Mouse (Mus musculus) intestine, embryonic 15.5 days (tissue): ENCODE results near the gene Setd1b. TPM values are rescaled to one million over a fixed set of nuclear protein-coding genes. Genes with fewer than 3 reads are reported as not detected.
"Not testable (repeated sequence)": the region's sequence is repeated elsewhere in the genome, so short reads cannot be mapped to it uniquely, and the experiment has no call there.

Experiments
- ATAC-seq: fragments of 200-750 bp; cut with Nextera tagmentation; 2 replicates; pipeline ENCODE4 v1.8.0; 2017; ENCODE audit warnings: moderate TSS enrichment, moderate library complexity
- H3K27ac ChIP-seq: fragments of 300-500 bp; sonication (generic); 2 replicates; pipeline ENCODE4 v1.5.1; 2015; ENCODE audit warnings: mild to moderate bottlenecking, inconsistent platforms
- H3K27me3 ChIP-seq: fragments of 300-500 bp; sonication (generic); replicated peaks from 2 replicates; pipeline ENCODE4 v1.6.1; 2015; ENCODE audit warnings: inconsistent platforms
- H3K36me3 ChIP-seq: fragments of 300-500 bp; sonication (generic); 2 replicates; pipeline ENCODE4 v1.6.1; 2015; ENCODE audit warnings: inconsistent platforms
- H3K4me1 ChIP-seq: fragments of 300-500 bp; sonication (generic); replicated peaks from 2 replicates; pipeline ENCODE4 v1.6.1; 2015; ENCODE audit warnings: inconsistent platforms
- H3K4me2 ChIP-seq: fragments of 300-500 bp; sonication (generic); replicated peaks from 2 replicates; pipeline ENCODE4 v1.6.1; 2015; ENCODE audit warnings: mild to moderate bottlenecking, inconsistent platforms
- H3K4me3 ChIP-seq: fragments of 300-500 bp; sonication (generic); replicated peaks from 2 replicates; pipeline ENCODE4 v1.5.1; 2015; ENCODE audit warnings: inconsistent platforms
- H3K9ac ChIP-seq: fragments of 300-500 bp; sonication (generic); 2 replicates; pipeline ENCODE4 v1.6.1; 2015; ENCODE audit warnings: inconsistent platforms
- H3K9me3 ChIP-seq: fragments of 300-500 bp; sonication (generic); 2 replicates; pipeline ENCODE4 v1.6.1; 2016; ENCODE audit warnings: inconsistent platforms
- WGBS: fragments of 180-500 bp; shearing (Covaris S2); methylation state at CpG from one replicate; pipeline ENCODE4 v1.1.7; 2015; 5-methylcytosine and 5-hydroxymethylcytosine counted together
- polyA plus RNA-seq: library from polyadenylated mRNA; unstranded; fragments of >200 nt; fragmentation: Nextera tagmentation; extraction: Ambion mirVana; gene quantifications from 2 replicates; pipeline ENCODE4 v1.2.1, GENCODE M21; 2015

Gene Setd1b
- polyA plus RNA-seq, 1 experiment from 2014 or later, result 7.6 TPM

DNA sequence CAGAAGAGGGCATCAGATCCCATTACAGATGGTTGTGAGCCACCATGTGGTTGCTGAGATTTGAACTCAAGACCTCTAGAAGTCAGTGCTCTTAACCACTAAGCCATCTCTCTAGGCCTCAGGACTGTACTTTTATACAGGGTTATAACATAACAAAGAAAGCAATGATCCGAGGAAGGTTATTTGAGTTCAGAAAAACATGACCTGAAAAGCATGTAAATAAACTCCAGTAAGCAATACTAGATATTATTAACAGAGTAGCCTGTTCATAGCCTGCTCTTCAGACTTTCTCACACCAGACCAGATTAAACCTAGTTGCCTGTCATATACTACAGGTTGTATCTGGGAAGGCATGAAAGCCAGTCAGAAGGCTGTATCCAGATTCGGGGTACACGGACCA, 45.3 kb downstream of the Setd1b start:
- WGBS, result 88% methylated on average over 3 of the region's 3 CpGs
- Histone ChIP-seq H3K4me2 (no peak overlapping the region), H3K4me3 (no peak overlapping the region)

DNA sequence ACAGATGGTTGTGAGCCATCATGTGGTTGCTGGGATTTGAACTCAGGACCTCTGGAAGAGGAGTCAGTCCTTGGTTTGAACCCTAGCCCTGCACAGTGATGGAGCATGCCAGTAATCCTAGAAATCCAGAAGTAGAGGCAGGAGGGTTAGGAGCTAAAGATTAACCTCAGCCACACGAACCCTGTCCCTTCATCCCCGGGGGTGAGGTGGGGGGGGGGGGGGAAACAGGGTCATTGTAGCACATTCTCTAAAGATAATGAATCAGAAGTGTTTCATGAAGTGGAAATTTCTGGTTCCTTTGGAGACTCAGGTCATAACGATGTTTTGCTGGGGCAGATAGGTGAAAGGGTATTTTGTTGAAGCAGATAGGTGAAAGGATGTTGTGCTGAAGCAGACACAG, 48.9 kb downstream of the Setd1b start:
- WGBS, result 74% methylated on average over 3 of the region's 3 CpGs
- Histone ChIP-seq H3K9ac (no peak overlapping the region), H3K36me3 (no peaks in the 10 kb centered on the region), H3K27ac (no peak overlapping the region), H3K4me3 (no peak overlapping the region), H3K4me2 (no peak overlapping the region), H3K4me1 (no peaks in the 10 kb centered on the region), H3K9me3 (no peaks in the 10 kb centered on the region), H3K27me3 (no peaks in the 10 kb centered on the region)
- no peak for ATAC-seq

More for the DNA sequence above, 45.3 kb downstream of the Setd1b start:
- no peak for ATAC-seq
- Histone ChIP-seq H3K9ac (no peak overlapping the region), H3K27ac (no peak overlapping the region), H3K27me3 (no peaks in the 10 kb centered on the region), H3K4me1 (no peaks in the 10 kb centered on the region), H3K9me3 (no peaks in the 10 kb centered on the region), H3K36me3 (no peaks in the 10 kb centered on the region)

GRCm38 (mm10) chr5:123191427-123191826, 49.4 kb downstream of the Setd1b start:
- no peak overlapping the region for H3K4me2 ChIP-seq
- H3K27me3 ChIP-seq, result no peaks in the 10 kb centered on the region
- H3K9ac ChIP-seq, result no peak overlapping the region
- no peak for ATAC-seq
- 71% methylated on average over 6 of the region's 6 CpGs for WGBS
- H3K36me3 ChIP-seq, result no peaks in the 10 kb centered on the region
- H3K4me1 ChIP-seq, result no peaks in the 10 kb centered on the region
- no peaks in the 10 kb centered on the region for H3K9me3 ChIP-seq
- H3K27ac ChIP-seq, result no peak overlapping the region
- no peak overlapping the region for H3K4me3 ChIP-seq

DNA sequence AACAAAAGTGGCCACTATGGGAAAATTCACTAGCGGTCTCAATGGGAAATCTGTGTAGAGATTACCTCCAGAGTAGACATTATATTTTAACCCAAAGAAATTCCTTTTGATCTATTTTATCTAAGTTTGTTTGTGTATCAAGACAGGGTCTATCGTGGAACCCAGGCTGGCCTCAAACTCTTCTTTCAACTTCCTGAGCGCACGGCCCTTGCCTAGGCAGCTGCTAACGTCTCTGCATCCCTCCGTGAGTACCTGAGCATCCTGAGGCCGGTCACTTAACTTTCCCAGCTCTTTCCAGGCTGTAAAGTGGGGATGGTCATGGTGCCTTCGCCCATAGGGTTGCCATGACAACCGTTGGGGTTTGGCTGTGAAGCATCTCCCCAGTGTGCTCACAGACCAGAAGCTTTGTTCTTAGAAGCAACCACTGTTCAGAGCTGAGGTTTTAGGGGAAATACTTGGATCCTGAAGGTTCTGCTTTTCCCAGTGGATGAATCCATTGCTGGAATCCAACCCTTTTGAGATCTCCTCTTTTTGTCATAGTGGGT, 50.7 kb downstream of the Setd1b start:
- H3K36me3 ChIP-seq, result no peaks in the 10 kb centered on the region
- H3K27me3 ChIP-seq, result no peaks in the 10 kb centered on the region
- WGBS, result 55% methylated on average over 9 of the region's 9 CpGs
- H3K9me3 ChIP-seq, result no peaks in the 10 kb centered on the region
- no peaks in the 10 kb centered on the region for H3K4me1 ChIP-seq
- H3K9ac ChIP-seq, result no peak overlapping the region
- no peak overlapping the region for H3K4me3 ChIP-seq
- no peak for ATAC-seq
- H3K27ac ChIP-seq, result no peak overlapping the region
- H3K4me2 ChIP-seq, result no peak overlapping the region

DNA sequence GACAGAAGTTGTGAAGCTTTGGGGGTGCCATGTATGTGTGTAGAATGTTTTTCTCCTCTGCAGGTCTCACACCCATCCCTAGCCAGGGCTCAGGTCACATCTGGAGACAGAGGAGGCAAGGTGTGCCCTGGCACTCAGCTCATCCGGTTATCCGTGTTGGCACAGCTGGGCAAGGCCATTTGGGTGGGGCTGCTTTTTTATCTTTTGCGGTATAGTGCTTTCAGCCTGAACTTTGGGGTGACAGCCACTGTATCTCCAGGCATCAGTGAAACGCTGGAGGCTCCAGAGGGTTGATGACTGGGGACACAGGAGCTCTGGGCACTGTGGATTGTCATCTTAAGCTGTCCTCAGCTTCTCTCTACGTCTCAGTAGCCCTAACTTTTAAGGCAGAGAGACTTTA, 51.4 kb downstream of the Setd1b start:
- peak; percentile 59; the same call in 1 of the 2 replicates for ATAC-seq
- no peaks in the 10 kb centered on the region for H3K9me3 ChIP-seq
- H3K4me1 ChIP-seq, result no peaks in the 10 kb centered on the region
- H3K27ac ChIP-seq, result no peak overlapping the region
- 77% methylated on average over 5 of the region's 5 CpGs for WGBS
- H3K4me2 ChIP-seq, result no peak overlapping the region
- no peaks in the 10 kb centered on the region for H3K27me3 ChIP-seq
- H3K4me3 ChIP-seq, result no peak overlapping the region
- no peaks in the 10 kb centered on the region for H3K36me3 ChIP-seq
- no peak overlapping the region for H3K9ac ChIP-seq

DNA sequence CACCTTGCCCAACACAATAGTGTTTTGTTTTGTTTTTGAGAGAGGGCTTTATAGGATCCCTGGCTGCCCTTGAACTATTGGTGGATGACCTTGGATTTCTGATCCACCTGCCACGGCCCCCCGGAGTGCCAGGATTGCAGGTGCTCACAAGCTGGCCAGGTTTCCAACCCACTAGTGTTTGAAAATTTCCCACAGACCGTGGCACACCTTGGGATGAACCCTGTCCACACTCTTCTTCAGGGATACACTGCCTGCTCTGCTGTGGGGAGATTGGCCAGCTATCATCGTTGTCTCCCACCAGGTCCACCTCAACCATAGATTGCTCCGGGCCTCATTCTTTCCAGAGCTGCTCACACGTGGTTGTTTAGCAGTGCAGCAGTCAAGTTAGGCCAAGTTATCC, 52.9 kb downstream of the Setd1b start:
- H3K27ac ChIP-seq, result no peak overlapping the region
- H3K27me3 ChIP-seq, result no peaks in the 10 kb centered on the region
- H3K4me1 ChIP-seq, result no peaks in the 10 kb centered on the region
- H3K4me2 ChIP-seq, result no peak overlapping the region
- no peak overlapping the region for H3K9ac ChIP-seq
- no peaks in the 10 kb centered on the region for H3K9me3 ChIP-seq
- 85% methylated on average over 6 of the region's 6 CpGs for WGBS
- H3K36me3 ChIP-seq, result no peaks in the 10 kb centered on the region
- no peak for ATAC-seq
- no peak overlapping the region for H3K4me3 ChIP-seq

DNA sequence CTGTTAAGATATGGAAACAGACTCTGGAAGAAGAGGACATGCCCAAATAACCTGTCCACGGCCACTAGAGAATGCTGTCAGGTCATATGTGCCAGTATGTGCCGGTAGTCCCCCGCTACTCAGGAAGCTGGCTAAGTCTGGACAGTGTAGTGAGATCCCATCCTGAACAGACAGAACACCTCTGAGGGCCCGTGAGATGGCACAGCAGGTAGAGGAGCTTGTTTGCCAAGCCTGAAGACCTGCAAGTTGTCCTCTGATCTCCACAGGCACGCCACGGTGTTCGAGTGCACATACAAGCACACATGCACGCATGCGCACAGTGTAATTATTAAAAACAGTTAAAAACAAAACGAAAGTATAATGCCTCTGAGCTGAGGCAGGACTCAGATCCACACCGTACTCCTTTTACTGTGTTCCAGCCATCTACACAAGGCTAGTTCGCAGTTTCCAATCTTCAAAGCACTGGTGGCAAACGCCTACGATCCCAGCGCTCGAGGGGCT, 53.6 kb downstream of the Setd1b start:
- WGBS, result 89% methylated on average over 16 of the region's 16 CpGs
- no peak for ATAC-seq
- Histone ChIP-seq H3K9ac (no peak overlapping the region), H3K4me3 (no peak overlapping the region), H3K27me3 (no peaks in the 10 kb centered on the region), H3K4me1 (no peaks in the 10 kb centered on the region), H3K4me2 (no peak overlapping the region), H3K36me3 (no peaks in the 10 kb centered on the region), H3K9me3 (no peaks in the 10 kb centered on the region), H3K27ac (no peak overlapping the region)

DNA sequence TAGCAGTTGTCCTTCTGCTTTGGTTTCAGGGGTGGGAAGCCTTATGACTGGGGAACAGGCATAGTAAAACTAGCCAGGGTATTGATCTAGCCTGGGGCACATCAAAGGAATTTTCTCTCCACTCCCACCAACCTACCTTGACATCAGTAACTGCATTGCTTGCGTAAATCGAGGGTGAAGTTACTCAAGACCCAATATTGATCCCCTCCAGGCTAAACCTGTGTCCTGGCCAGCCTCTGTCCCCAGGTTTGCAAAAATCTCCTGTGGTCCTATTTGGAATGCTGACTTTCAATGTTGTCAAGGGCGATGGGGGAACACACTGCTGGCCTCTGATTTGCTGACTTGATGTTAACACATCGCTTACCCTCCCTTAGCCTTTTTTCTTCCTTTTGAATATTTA, 54.8 kb downstream of the Setd1b start:
- H3K4me3 ChIP-seq, result no peak overlapping the region
- no peak overlapping the region for H3K27ac ChIP-seq
- H3K36me3 ChIP-seq, result no peaks in the 10 kb centered on the region
- H3K4me2 ChIP-seq, result no peak overlapping the region
- no peaks in the 10 kb centered on the region for H3K4me1 ChIP-seq
- ATAC-seq, result no peak
- H3K27me3 ChIP-seq, result no peaks in the 10 kb centered on the region
- H3K9ac ChIP-seq, result no peak overlapping the region
- no peaks in the 10 kb centered on the region for H3K9me3 ChIP-seq
- WGBS, result 58% methylated on average over 4 of the region's 4 CpGs

DNA sequence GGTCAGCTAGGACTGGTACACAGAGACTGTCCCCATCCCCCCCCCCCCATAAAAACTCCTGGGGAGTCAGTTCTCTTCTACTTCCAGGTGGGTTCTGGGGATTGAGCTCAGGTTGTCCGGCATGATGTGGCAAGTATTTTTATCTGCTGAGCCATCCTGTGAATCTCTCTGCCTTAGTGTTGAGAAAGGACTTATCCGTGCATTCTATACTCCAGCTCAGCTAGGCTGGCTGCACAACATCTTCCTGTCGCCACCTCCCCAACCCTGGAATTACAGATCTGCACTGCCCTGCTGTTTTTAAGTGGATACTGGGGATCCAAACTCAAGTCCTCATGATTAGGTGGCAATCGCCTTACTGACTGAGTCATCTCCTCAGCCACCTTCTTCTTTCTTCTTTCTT, 56.5 kb downstream of the Setd1b start:
- no peak for ATAC-seq
- Histone ChIP-seq H3K4me3 (no peak overlapping the region), H3K4me2 (no peak overlapping the region), H3K27me3 (no peaks in the 10 kb centered on the region), H3K9me3 (no peaks in the 10 kb centered on the region), H3K9ac (no peak overlapping the region), H3K36me3 (no peaks in the 10 kb centered on the region), H3K4me1 (no peaks in the 10 kb centered on the region), H3K27ac (no peak overlapping the region)
- 78% methylated on average over 4 of the region's 4 CpGs for WGBS

DNA sequence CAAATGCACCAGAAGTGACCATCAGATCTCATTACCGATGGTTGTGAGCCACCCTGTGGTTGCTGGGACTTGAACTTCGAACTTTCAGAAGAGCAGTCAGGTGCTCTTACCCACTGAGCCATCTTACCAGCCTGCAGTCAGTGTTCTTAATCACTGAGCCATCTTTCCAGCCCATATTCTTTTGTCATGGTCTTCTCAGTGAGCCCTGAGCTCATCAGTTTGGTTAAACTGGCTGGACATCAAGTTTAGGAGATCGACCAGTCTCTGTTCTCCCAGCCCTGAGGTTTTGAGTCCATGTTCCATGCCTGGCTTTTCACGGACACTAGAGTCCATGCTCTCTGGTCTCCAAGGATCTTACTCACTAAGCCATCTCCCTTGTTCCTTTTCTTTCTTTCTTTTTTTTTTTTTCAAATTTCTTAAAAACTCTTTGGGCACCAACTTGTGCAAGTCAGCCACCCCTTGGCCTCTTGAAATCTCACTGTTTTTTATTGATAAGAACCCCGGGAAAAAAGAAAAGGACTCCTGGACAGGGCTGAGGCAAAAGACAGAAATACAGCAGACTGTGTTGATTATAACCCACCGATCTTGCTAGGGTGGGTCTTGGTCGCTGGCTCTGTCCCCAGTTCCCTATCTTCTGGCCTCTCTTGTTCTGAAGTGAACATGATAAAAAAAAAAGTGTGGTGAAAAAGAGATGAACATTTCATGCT, 59.0 kb downstream of the Setd1b start:
- H3K9me3 ChIP-seq, H3K27ac ChIP-seq, H3K4me2 ChIP-seq, ATAC-seq, H3K9ac ChIP-seq, H3K27me3 ChIP-seq, H3K4me1 ChIP-seq, H3K4me3 ChIP-seq, H3K36me3 ChIP-seq: not testable (repeated sequence)
- 79% methylated on average over 7 of the region's 7 CpGs for WGBS

GRCm38 (mm10) chr5:123201523-123201892, 59.5 kb downstream of the Setd1b start:
- Histone ChIP-seq H3K9me3 (no peaks in the 10 kb centered on the region), H3K4me2 (no peak overlapping the region)
- 55% methylated on average over 7 of the region's 7 CpGs for WGBS

DNA sequence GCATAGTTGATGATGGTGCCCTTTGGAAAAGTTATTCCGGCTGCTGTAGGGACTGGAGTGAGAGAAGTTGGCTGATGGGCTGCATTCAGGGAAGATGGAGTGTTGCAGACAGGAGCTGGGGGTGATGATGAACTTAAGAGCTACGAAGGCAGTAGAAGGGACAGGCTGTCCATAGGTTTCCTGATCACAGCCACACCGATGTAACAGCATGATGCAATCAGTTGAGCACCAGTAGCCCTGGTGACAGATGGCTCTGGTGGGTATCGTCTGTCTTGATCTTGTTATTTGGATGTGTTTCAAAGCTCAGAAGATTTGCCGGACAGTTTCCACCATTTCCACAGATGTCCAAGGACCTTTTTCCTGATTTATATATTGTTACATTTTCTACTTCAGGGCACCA, 60.0 kb downstream of the Setd1b start:
- H3K27ac ChIP-seq, result no peak overlapping the region
- no peak overlapping the region for H3K4me3 ChIP-seq
- WGBS, result 82% methylated on average over 5 of the region's 5 CpGs
- H3K9me3 ChIP-seq, result no peaks in the 10 kb centered on the region
- ATAC-seq, result no peak
- no peak overlapping the region for H3K4me2 ChIP-seq
- no peaks in the 10 kb centered on the region for H3K4me1 ChIP-seq
- H3K9ac ChIP-seq, result no peak overlapping the region
- H3K36me3 ChIP-seq, result no peaks in the 10 kb centered on the region
- no peaks in the 10 kb centered on the region for H3K27me3 ChIP-seq

More at GRCm38 (mm10) chr5:123201523-123201892, 59.5 kb downstream of the Setd1b start:
- no peaks in the 10 kb centered on the region for H3K27me3 ChIP-seq
- no peak overlapping the region for H3K4me3 ChIP-seq
- H3K36me3 ChIP-seq, result no peaks in the 10 kb centered on the region
- ATAC-seq, result no peak
- H3K27ac ChIP-seq, result no peak overlapping the region
- H3K9ac ChIP-seq, result no peak overlapping the region
- no peaks in the 10 kb centered on the region for H3K4me1 ChIP-seq

DNA sequence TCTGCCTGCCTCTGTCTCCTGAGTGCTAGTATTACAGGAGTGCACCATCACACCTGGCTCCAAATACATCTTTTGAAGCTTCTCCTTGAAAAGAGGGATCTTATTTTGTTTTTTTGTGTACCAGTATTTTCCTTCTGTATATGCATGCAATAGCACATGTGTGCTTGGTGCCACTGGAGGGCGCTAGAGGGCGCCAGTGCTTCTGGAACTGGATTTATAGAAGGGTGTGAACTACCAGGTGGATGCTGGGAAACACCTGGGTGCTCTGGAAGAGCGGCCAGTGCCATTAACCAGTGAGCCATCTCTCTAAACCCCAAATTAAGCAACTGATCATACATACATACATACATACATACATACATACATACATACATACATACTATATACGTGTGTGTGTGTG, 60.8 kb downstream of the Setd1b start:
- not testable (repeated sequence) for H3K4me1 ChIP-seq, H3K9ac ChIP-seq, H3K4me3 ChIP-seq, H3K27ac ChIP-seq, H3K9me3 ChIP-seq, H3K4me2 ChIP-seq, H3K36me3 ChIP-seq, ATAC-seq, H3K27me3 ChIP-seq
- 32% methylated on average over 4 of the region's 4 CpGs for WGBS
